Mouse (Mus musculus) CH12.LX (cell line): ENCODE measurements around the gene Myo1d.

Experiments used
- CTCF ChIP-seq, 2 experiments: IDR thresholded peaks in 1 of 2; conservative IDR thresholded peaks in 1 of 2; 2 replicates each; pipeline ENCODE4 v1.5.1; 2011 to 2012; ENCODE audit warnings: low read depth in 2 of 2, low read length in 2 of 2, improper control_type of control experiment in 1 of 2, inconsistent platforms in 1 of 2, mild to moderate bottlenecking in 1 of 2, moderate library complexity in 1 of 2
- MAX ChIP-seq: IDR thresholded peaks from 2 replicates; pipeline ENCODE4 v1.6.1; 2011; ENCODE audit warnings: low read length, improper control_type of control experiment
- SIN3A ChIP-seq: IDR thresholded peaks from 2 replicates; pipeline ENCODE4 v1.6.1; 2012; ENCODE audit warnings: low read length, improper control_type of control experiment, inconsistent platforms
- UBTF ChIP-seq: IDR thresholded peaks from 2 replicates; pipeline ENCODE4 v1.6.1; 2012; ENCODE audit warnings: low read depth, mild to moderate bottlenecking, inconsistent platforms, low read length, improper control_type of control experiment, moderate library complexity
- ZC3H11A ChIP-seq: IDR thresholded peaks from 2 replicates; pipeline ENCODE4 v1.6.1; 2012; ENCODE audit warnings: low read depth, mild to moderate bottlenecking, inconsistent platforms, low read length, improper control_type of control experiment

DNA sequence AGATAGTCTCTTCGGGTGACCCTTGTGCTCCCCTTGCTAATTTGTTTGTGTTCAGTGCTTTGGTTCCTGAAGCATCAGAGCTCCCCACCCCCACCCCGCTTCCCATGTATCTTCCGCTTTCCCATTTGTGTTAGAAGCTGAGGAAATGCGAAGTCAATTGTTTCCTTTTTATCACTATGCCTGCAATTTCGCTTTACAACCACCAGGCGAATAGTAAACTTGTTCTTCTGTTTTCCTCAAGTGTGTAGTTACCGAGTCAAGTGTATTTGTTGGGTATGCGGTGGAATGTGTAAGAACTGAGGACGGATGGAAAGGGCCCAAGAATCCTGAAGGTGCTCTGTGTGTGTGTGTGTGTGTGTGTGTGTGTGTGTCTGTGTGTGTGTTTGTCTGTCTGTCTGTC is 42.0 kb upstream of the Myo1d start:
- TF ChIP-seq CTCF (conservative IDR thresholded peaks at IDR 0.05 in 1 of 2, IDR thresholded peaks at IDR 0.05 in 1 of 2; ENCODE audit: low read depth in 2 of 2, low read length in 2 of 2) (no peak; a peak in 2 of 4 replicates), MAX (no peak), SIN3A (no peak), ZC3H11A (no peak), UBTF (no peak)
